ENCODE assay signal across 8 mouse cellular contexts in the genomic region with DNA sequence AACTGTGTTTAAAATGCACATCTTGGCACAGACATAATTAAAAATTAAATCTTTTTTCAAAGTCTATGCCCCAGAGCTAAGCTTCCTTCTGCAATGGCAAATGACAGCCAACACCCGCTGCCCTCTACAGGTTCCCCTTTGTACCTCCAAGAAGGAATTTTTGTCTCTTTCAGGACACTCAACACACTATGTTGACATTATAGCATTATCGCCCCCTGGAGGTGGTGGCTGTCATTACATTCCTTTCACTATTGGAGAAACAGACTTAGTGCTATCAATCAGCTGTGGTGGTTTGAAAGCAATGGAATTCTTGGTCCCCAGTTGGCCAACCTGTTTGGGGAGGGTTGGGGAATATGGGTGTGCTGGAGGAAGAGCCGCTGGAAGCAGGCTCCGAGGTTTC. TPM values are rescaled to one million over a fixed set of nuclear protein-coding genes. Genes with fewer than 3 reads are reported as not detected.
A peak's percentile ranks its signal among the peaks of the same experiment; 100 is the strongest.
DNase-seq lines count a peak whose midpoint lies in the region; ATAC-seq and TF ChIP-seq lines count a peak whose summit lies in the region.
"Had no signal": no experiment of that assay in that cellular context is flagged by ENCODE, and none has a peak within 500 bp of the region (broad histone marks: within the 10 kb centered on the region; RNA-seq: fewer than 3 reads in every experiment).

No protein-coding gene starts in this region.

- peak; percentile 67 for DNase-seq in layer of hippocampus, adult 11-12 months (ENCODE audit: low spot score)
- DNase-seq in layer of hippocampus, adult 9-10 months (ENCODE audit: low spot score) = no peak
- no peak for DNase-seq in Patski (ENCODE audit: low read depth, low spot score)
- DNase-seq in embryo, embryonic 11 days = peak; percentile 44
- DNase-seq in lung, postnatal 0 days (ENCODE audit: low spot score) = peak; percentile 38
- DNase-seq in urinary bladder, adult 18-20 months (ENCODE audit: low spot score in 2 of 2) = no peak

- H3K9ac ChIP-seq in lung, postnatal 0 days (replicated peaks; ENCODE audit: low read depth) = no peak overlapping the region
- H3K9ac ChIP-seq: embryonic facial prominence, embryonic 15.5 days had no signal

- no peak overlapping the region for H3K4me2 ChIP-seq in lung, postnatal 0 days (replicated peaks; ENCODE audit: low read depth, low read length)
- H3K4me2 ChIP-seq: embryonic facial prominence, embryonic 15.5 days had no signal

- WGBS in lung, postnatal 0 days = 24% methylated on average over 4 of the region's 4 CpGs

- no peak for ATAC-seq in Patski
- no peak for ATAC-seq in lung, postnatal 0 days

- H3K4me1 ChIP-seq in E14TG2a.4 (replicated peaks; ENCODE audit: low read depth, low read length) = no peaks in the 10 kb centered on the region; the same call in 1 of the 2 replicates
- H3K4me1 ChIP-seq in lung, postnatal 0 days (ENCODE audit: insufficient read depth, low read depth, low read length) = no peaks in the 10 kb centered on the region

- no peak overlapping the region for H3K4me3 ChIP-seq in E14TG2a.4 (replicated peaks; ENCODE audit: low read length)
- no peak overlapping the region for H3K4me3 ChIP-seq in lung, postnatal 0 days (ENCODE audit: low read depth, low read length)
- H3K4me3 ChIP-seq: embryonic facial prominence, embryonic 15.5 days had no signal

- no peaks in the 10 kb centered on the region for H3K9me3 ChIP-seq in E14TG2a.4 (ENCODE audit: low read length)
- no peaks in the 10 kb centered on the region for H3K9me3 ChIP-seq in lung, postnatal 0 days (ENCODE audit: low read length)
- H3K9me3 ChIP-seq: embryonic facial prominence, embryonic 15.5 days had no signal

- H3K36me3 ChIP-seq in E14TG2a.4 (ENCODE audit: insufficient read depth, low read length) = no peaks in the 10 kb centered on the region
- no peaks in the 10 kb centered on the region for H3K36me3 ChIP-seq in lung, postnatal 0 days (ENCODE audit: insufficient read depth, low read length)
- H3K36me3 ChIP-seq: embryonic facial prominence, embryonic 15.5 days had no signal

- CTCF ChIA-PET in Patski (lab: Charles Lee) = interaction anchor here (1.2 to 1.4 kb wide), 3 partner anchors 11 to 39 kb away, joined by 3 read pairs; no protein-coding TSS in a partner anchor

- no peak overlapping the region for H3K27ac ChIP-seq in lung, postnatal 0 days (ENCODE audit: low read length)
- H3K27ac ChIP-seq: embryonic facial prominence, embryonic 15.5 days had no signal

- in situ Hi-C loops in Patski (cut with MboI; ENCODE audit: low pct_unique_long_range_greater_than_20kb) = no loop called here

- no peak for TF ChIP-seq EP300 in lung, postnatal 0 days (IDR thresholded peaks at IDR 0.05)

- POLR2A ChIA-PET in Patski (lab: Charles Lee) = no interaction called here

- TF ChIP-seq CTCF in E14TG2a.4 (conservative IDR thresholded peaks at IDR 0.05; ENCODE audit: low read length) (peak; percentile 81), Patski (IDR thresholded peaks at IDR 0.05) (peak; percentile 60)
- peak; percentile 73 for TF ChIP-seq CTCF in lung, postnatal 0 days (IDR thresholded peaks at IDR 0.05)

- H3K27me3 ChIP-seq in E14TG2a.4 (ENCODE audit: insufficient read depth, low read length) (no peaks in the 10 kb centered on the region), Patski (no peaks in the 10 kb centered on the region)
- no peaks in the 10 kb centered on the region for H3K27me3 ChIP-seq in lung, postnatal 0 days (replicated peaks; ENCODE audit: insufficient read depth, low read length)
- H3K27me3 ChIP-seq: embryonic facial prominence, embryonic 15.5 days had no signal

RNA-seq across cellular contexts. Expression of a gene that starts 13.9 kb away (rescaled TPM):
- polyA plus RNA-seq in Patski (2021) = 58.2 TPM
- 129 and 144 TPM in 2 replicates for polyA plus RNA-seq in lung, postnatal 0 days (2015; fragmentation: Nextera tagmentation; extraction: Ambion mirVana)

RNA-seq across cellular contexts. Expression of a gene that starts 27.8 kb away (rescaled TPM):
- 0.32 TPM for polyA plus RNA-seq in Patski (2021)
- polyA plus RNA-seq in lung, postnatal 0 days (2015; fragmentation: Nextera tagmentation; extraction: Ambion mirVana) = 15.6 and 16.0 TPM in 2 replicates

RNA-seq across cellular contexts. Expression of a gene that starts 35.4 kb away (rescaled TPM):
- 164 TPM for polyA plus RNA-seq in Patski (2021)
- 184 and 195 TPM in 2 replicates for polyA plus RNA-seq in lung, postnatal 0 days (2015; fragmentation: Nextera tagmentation; extraction: Ambion mirVana)

RNA-seq across cellular contexts. Expression of a gene that starts 56.4 kb away (rescaled TPM):
- polyA plus RNA-seq in Patski (2021) = not detected
- polyA plus RNA-seq in lung, postnatal 0 days (2015; fragmentation: Nextera tagmentation; extraction: Ambion mirVana) = 0.05 TPM in 1 of 2 replicates, not detected in the other

Comparison
In these comparisons a context has a peak if more than half of its experiments do, and no peak if none do; other contexts are left out.
1. DNase-seq: peak in layer of hippocampus, adult 11-12 months (single experiment), embryo, embryonic 11 days (single experiment) and lung, postnatal 0 days (single experiment); none in layer of hippocampus, adult 9-10 months (single experiment), Patski (single experiment) and urinary bladder, adult 18-20 months (0 of 2).
2. RNA of a gene that starts 27.8 kb away (polyA plus RNA-seq): 15.6 to 16.0 TPM in lung, postnatal 0 days; 0.32 TPM in Patski (single experiment); every median in the first group is over 10 times any median in the second.
3. Peak in every context shown above with its lines, with median percentiles within 50 percentile points of each other: CTCF ChIP-seq.